Mouse (Mus musculus) embryonic fibroblast, embryonic 13.5 days (primary cell): ENCODE results near the gene Msh2.

Experiments
- CTCF ChIP-seq: IDR thresholded peaks from 2 replicates; pipeline ENCODE4 v1.5.1; 2011; ENCODE audit warnings: mild to moderate bottlenecking, control low read depth, low read length, moderate library complexity, borderline replicate concordance; ENCODE audit not compliant: insufficient read depth
- POLR2A ChIP-seq: IDR thresholded peaks from 2 replicates; pipeline ENCODE4 v1.6.1; 2011; ENCODE audit warnings: low read depth, mild to moderate bottlenecking, control low read depth, low read length, moderate library complexity

- TF ChIP-seq CTCF (no peak), POLR2A (no peak)
Observed at GRCm38 (mm10) chr17:87770766-87771165, 98.6 kb downstream of the Msh2 start.
